ENCODE assay signal across 27 mouse cellular contexts in the genomic region with DNA sequence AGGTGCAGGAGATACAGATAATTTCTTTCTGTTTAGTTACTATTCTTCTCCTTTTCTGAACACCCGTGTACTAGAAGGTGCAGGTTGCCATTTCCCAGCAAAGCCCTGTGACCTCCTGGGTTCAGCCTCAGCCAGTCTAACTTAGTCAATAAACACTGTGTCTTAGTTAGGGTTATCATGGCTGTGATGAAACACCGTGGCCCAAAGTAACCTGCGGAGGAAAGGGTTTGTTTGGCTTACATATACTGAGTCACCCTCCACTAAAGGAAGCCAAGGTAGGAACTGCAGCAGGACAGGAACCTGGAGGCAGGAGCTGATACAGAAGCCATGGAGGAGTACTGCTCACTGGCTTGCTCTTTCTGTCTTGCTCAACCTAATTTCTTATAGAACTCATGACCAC. TPM values are rescaled to one million over a fixed set of nuclear protein-coding genes. Genes with fewer than 3 reads are reported as not detected.
DNase-seq lines count a peak whose midpoint lies in the region; ATAC-seq and TF ChIP-seq lines count a peak whose summit lies in the region.
"Had no signal": no experiment of that assay in that cellular context is flagged by ENCODE, and none has a peak within 500 bp of the region (broad histone marks: within the 10 kb centered on the region; RNA-seq: fewer than 3 reads in every experiment).

No protein-coding gene starts in this region.

- no peak for TF ChIP-seq POLR2A in liver, adult 2 months (IDR thresholded peaks at IDR 0.05; ENCODE audit: extremely low read depth, insufficient read depth, low read length)

- H3K79me2 ChIP-seq in liver, adult 2 months (ENCODE audit: control insufficient read depth, insufficient read depth, low read length) = peaks cover 14% of the 10 kb centered on the region; the same call in 1 of the 2 replicates

- H3K4me2 ChIP-seq in liver, postnatal 0 days (ENCODE audit: low read depth, low read length) = no peak overlapping the region
- H3K4me2 ChIP-seq in liver, embryonic 11.5 days = no peak overlapping the region
- H3K4me2 ChIP-seq: embryonic facial prominence, embryonic 13.5 days; embryonic facial prominence, embryonic 15.5 days; forebrain, embryonic 12.5 days had no signal

- H3K9me3 ChIP-seq in liver, postnatal 0 days (ENCODE audit: low read length) = no peaks in the 10 kb centered on the region
- H3K9me3 ChIP-seq in liver, embryonic 11.5 days (ENCODE audit: control insufficient read depth, low read length) = no peaks in the 10 kb centered on the region
- H3K9me3 ChIP-seq: embryonic facial prominence, embryonic 13.5 days; embryonic facial prominence, embryonic 15.5 days; forebrain, embryonic 10.5 days; forebrain, embryonic 12.5 days had no signal

- DNase-seq in liver, adult 2 months (ENCODE audit: extremely low read depth, low read depth, low spot score) = peak; percentile 91
- no peak for DNase-seq in liver
- no peak for DNase-seq in liver, postnatal 0 days
- DNase-seq in liver, embryonic 11.5 days (ENCODE audit: low spot score) = no peak
- DNase-seq in natural killer cell, adult 2 months (ENCODE audit: low spot score in 2 of 2) = no peak
- DNase-seq: adrenal gland, adult 2 months; adrenal gland, postnatal 10 days; adrenal gland, postnatal 25 days; B cell, adult 2 months; cerebellum, adult 11 months; cerebellum, adult 18-20 months; cerebellum, adult 8-10 months; cerebellum, adult 9-11 months; cerebellum, postnatal 14 days; cerebellum, postnatal 36 days; embryo, embryonic 11 days had no signal

- peaks cover 11% of the 10 kb centered on the region for H3K36me3 ChIP-seq in liver, adult 2 months (ENCODE audit: control insufficient read depth, insufficient read depth, low read length)
- no peaks in the 10 kb centered on the region; the same call in 1 of the 2 replicates for H3K36me3 ChIP-seq in liver, postnatal 0 days (replicated peaks; ENCODE audit: insufficient read depth, low read length)
- no peaks in the 10 kb centered on the region for H3K36me3 ChIP-seq in liver, embryonic 11.5 days (ENCODE audit: control insufficient read depth, insufficient read depth, low read length)
- H3K36me3 ChIP-seq: embryonic facial prominence, embryonic 13.5 days; embryonic facial prominence, embryonic 15.5 days; forebrain, embryonic 10.5 days; forebrain, embryonic 12.5 days had no signal

- H3K27me3 ChIP-seq in liver, adult 2 months (ENCODE audit: control insufficient read depth, insufficient read depth, low read length) = no peaks in the 10 kb centered on the region
- no peaks in the 10 kb centered on the region for H3K27me3 ChIP-seq in liver, postnatal 0 days (ENCODE audit: insufficient read depth, low read length)
- H3K27me3 ChIP-seq in liver, embryonic 11.5 days (replicated peaks; ENCODE audit: control insufficient read depth, insufficient read depth, low read length) = no peaks in the 10 kb centered on the region
- H3K27me3 ChIP-seq: embryonic facial prominence, embryonic 13.5 days; embryonic facial prominence, embryonic 15.5 days; forebrain, embryonic 12.5 days had no signal

- 23% methylated on average over 3 of the region's 3 CpGs for WGBS in liver, adult 2 months
- 53% methylated on average over 3 of the region's 3 CpGs for WGBS in liver, postnatal 0 days (ENCODE audit: insufficient replicate concordance)
- 69% methylated on average over 3 of the region's 3 CpGs for WGBS in liver, embryonic 11.5 days

- no peak for TF ChIP-seq CTCF in liver, adult 2 months (IDR thresholded peaks at IDR 0.05; ENCODE audit: low read depth, low read length)
- TF ChIP-seq CTCF in liver, postnatal 0 days (IDR thresholded peaks at IDR 0.05; ENCODE audit: low read depth) = no peak

- peak; percentile 33; the same call in 1 of the 2 replicates for ATAC-seq in liver, postnatal 0 days
- ATAC-seq in liver, embryonic 11.5 days (replicated peaks; ENCODE audit: low FRiP score) = no peak
- ATAC-seq: forebrain, embryonic 14.5 days; forebrain, embryonic 16.5 days had no signal

- H3K4me1 ChIP-seq in liver, adult 2 months (ENCODE audit: control insufficient read depth, insufficient read depth, low read length) = peaks cover 20% of the 10 kb centered on the region
- peaks cover 8% of the 10 kb centered on the region; the same call in 1 of the 2 replicates for H3K4me1 ChIP-seq in liver, postnatal 0 days (ENCODE audit: insufficient read depth)
- H3K4me1 ChIP-seq in liver, embryonic 11.5 days (replicated peaks; ENCODE audit: control insufficient read depth, insufficient read depth, low read length) = no peaks in the 10 kb centered on the region
- H3K4me1 ChIP-seq: embryonic facial prominence, embryonic 15.5 days; forebrain, embryonic 12.5 days had no signal

- H3K27ac ChIP-seq in liver, adult 2 months (replicated peaks; ENCODE audit: insufficient read depth, low read depth, low read length) = peak overlapping the region; percentile 95
- no peak overlapping the region for H3K27ac ChIP-seq in liver, postnatal 0 days (ENCODE audit: low read depth)
- H3K27ac ChIP-seq in liver, embryonic 11.5 days (ENCODE audit: low read depth, low read length) = no peak overlapping the region
- H3K27ac ChIP-seq: embryonic facial prominence, embryonic 13.5 days; embryonic facial prominence, embryonic 15.5 days; forebrain, embryonic 10.5 days; forebrain, embryonic 12.5 days had no signal

- no peak for TF ChIP-seq EP300 in liver, postnatal 0 days (IDR thresholded peaks at IDR 0.05; ENCODE audit: low read depth)

- H3K9ac ChIP-seq in liver, adult 2 months (ENCODE audit: low read depth, low read length) = no peak overlapping the region
- no peak overlapping the region for H3K9ac ChIP-seq in liver, postnatal 0 days (replicated peaks)
- no peak overlapping the region for H3K9ac ChIP-seq in liver, embryonic 11.5 days (ENCODE audit: low read depth, low read length)
- H3K9ac ChIP-seq: embryonic facial prominence, embryonic 13.5 days; embryonic facial prominence, embryonic 15.5 days; forebrain, embryonic 12.5 days had no signal

- H3K4me3 ChIP-seq in liver, adult 2 months (ENCODE audit: insufficient read depth, low read depth, low read length) = no peak overlapping the region
- H3K4me3 ChIP-seq in liver, postnatal 0 days (ENCODE audit: low read depth, low read length) = no peak overlapping the region
- no peak overlapping the region for H3K4me3 ChIP-seq in liver, embryonic 11.5 days (ENCODE audit: low read depth, low read length)
- H3K4me3 ChIP-seq: embryonic facial prominence, embryonic 13.5 days; embryonic facial prominence, embryonic 15.5 days; erythroblast, embryonic 14.5 days; forebrain, embryonic 10.5 days; forebrain, embryonic 12.5 days had no signal

RNA-seq across cellular contexts. Expression of gene Cpb2, which starts 8.3 kb away (rescaled TPM):
- total RNA-seq in liver, adult 2 months (2014; rRNA removed) = 480 and 574 TPM in 2 replicates
- polyA plus RNA-seq in liver, adult 2 months (2012; rRNA removed) = 130 and 147 TPM in 2 replicates
- polyA plus RNA-seq in liver, postnatal 0 days (2015; fragmentation: Nextera tagmentation; extraction: Ambion mirVana) = 400 and 408 TPM in 2 replicates
- polyA plus RNA-seq in liver, embryonic 11.5 days (2014; fragmentation: Nextera tagmentation; extraction: Ambion mirVana) = 44.2 and 44.5 TPM in 2 replicates
- total RNA-seq: adrenal gland, postnatal 25 days; common myeloid progenitor, adult 5-6 weeks; MEL had no signal
- polyA plus RNA-seq: adrenal gland, adult 2 months; brain, embryonic 14.5 days; embryonic facial prominence, embryonic 11.5 days; embryonic facial prominence, embryonic 13.5 days; embryonic facial prominence, embryonic 15.5 days; erythroblast, embryonic 14.5 days; forebrain, embryonic 10.5 days; forebrain, embryonic 12.5 days; forebrain, embryonic 14.5 days; forebrain, embryonic 16.5 days had no signal

RNA-seq across cellular contexts. Expression of gene Zc3h13, which starts 33.7 kb away (rescaled TPM):
- 9.0 and 13.5 TPM in 2 replicates for total RNA-seq in liver, adult 2 months (2014; rRNA removed)
- 3.3 and 6.1 TPM in 2 replicates for polyA plus RNA-seq in liver, adult 2 months (2012; rRNA removed)
- 17.5 and 19.7 TPM in 2 replicates for polyA plus RNA-seq in liver, postnatal 0 days (2015; fragmentation: Nextera tagmentation; extraction: Ambion mirVana)
- 18.6 and 20.8 TPM in 2 replicates for polyA plus RNA-seq in liver, embryonic 11.5 days (2014; fragmentation: Nextera tagmentation; extraction: Ambion mirVana)
